ENCODE assay signal across 8 mouse cellular contexts in genomic region chr2:153013724-153014515, GRCm38 (mm10). TPM values are rescaled to one million over a fixed set of nuclear protein-coding genes. Genes with fewer than 3 reads are reported as not detected.
DNase-seq lines count a peak whose midpoint lies in the region; ATAC-seq lines count a peak whose summit lies in the region.

No protein-coding gene starts in this region.

- peaks cover 4% of the 10 kb centered on the region; the same call in 1 of the 2 replicates for H3K4me1 ChIP-seq in neural tube, embryonic 11.5 days (ENCODE audit: control insufficient read depth, insufficient read depth, low read length)
- H3K4me1 ChIP-seq in hindbrain, embryonic 11.5 days (replicated peaks; ENCODE audit: control insufficient read depth, insufficient read depth, low read length), result no peaks in the 10 kb centered on the region
- peaks cover 10% of the 10 kb centered on the region for H3K4me1 ChIP-seq in midbrain, embryonic 14.5 days (ENCODE audit: control insufficient read depth, insufficient read depth, low read length)

- 94% methylated on average over 11 of the region's 11 CpGs for WGBS in neural tube, embryonic 11.5 days
- 95% methylated on average over 11 of the region's 11 CpGs for WGBS in hindbrain, embryonic 11.5 days
- 94% methylated on average over 11 of the region's 11 CpGs for WGBS in midbrain, embryonic 14.5 days

- peaks cover 3% of the 10 kb centered on the region; the same call in 1 of the 2 replicates for H3K36me3 ChIP-seq in neural tube, embryonic 11.5 days (ENCODE audit: control insufficient read depth, insufficient read depth, low read length)
- H3K36me3 ChIP-seq in hindbrain, embryonic 11.5 days (ENCODE audit: control insufficient read depth, insufficient read depth, low read length), result peaks cover 10% of the 10 kb centered on the region; the same call in 1 of the 2 replicates
- peaks cover 39% of the 10 kb centered on the region for H3K36me3 ChIP-seq in midbrain, embryonic 14.5 days (ENCODE audit: control insufficient read depth, insufficient read depth, low read length)

- peak overlapping the region; percentile 91 for H3K4me2 ChIP-seq in neural tube, embryonic 11.5 days (ENCODE audit: low read depth)
- peak overlapping the region; percentile 85 for H3K4me2 ChIP-seq in hindbrain, embryonic 11.5 days (replicated peaks; ENCODE audit: low read depth, low read length)
- peak overlapping the region; percentile 91 for H3K4me2 ChIP-seq in midbrain, embryonic 14.5 days (ENCODE audit: low read length)

- ATAC-seq in neural tube, embryonic 11.5 days (ENCODE audit: insufficient read depth, low FRiP score, low TSS enrichment), result no peak
- ATAC-seq in hindbrain, embryonic 11.5 days (ENCODE audit: low FRiP score), result no peak
- ATAC-seq in midbrain, embryonic 14.5 days (ENCODE audit: low FRiP score, low TSS enrichment), result no peak

- peak overlapping the region; percentile 73; the same call in 1 of the 2 replicates for H3K9ac ChIP-seq in neural tube, embryonic 11.5 days (ENCODE audit: low read length)
- peak overlapping the region; percentile 84; the same call in 1 of the 2 replicates for H3K9ac ChIP-seq in hindbrain, embryonic 11.5 days (ENCODE audit: low read depth, low read length)
- no peak overlapping the region for H3K9ac ChIP-seq in midbrain, embryonic 14.5 days (replicated peaks; ENCODE audit: low read length)

- H3K27ac ChIP-seq in neural tube, embryonic 11.5 days (ENCODE audit: low read depth, low read length), result no peak overlapping the region
- no peak overlapping the region for H3K27ac ChIP-seq in hindbrain, embryonic 11.5 days (ENCODE audit: low read depth, low read length)
- no peak overlapping the region for H3K27ac ChIP-seq in midbrain, embryonic 14.5 days (replicated peaks; ENCODE audit: low read depth, low read length)

- peak overlapping the region; percentile 89; the same call in 1 of the 2 replicates for H3K4me3 ChIP-seq in neural tube, embryonic 11.5 days (ENCODE audit: low read depth, low read length)
- H3K4me3 ChIP-seq in hindbrain, embryonic 11.5 days (ENCODE audit: low read depth, low read length), result peak overlapping the region; percentile 90
- H3K4me3 ChIP-seq in midbrain, embryonic 14.5 days (replicated peaks; ENCODE audit: low read depth, low read length), result peak overlapping the region; percentile 64

- H3K9me3 ChIP-seq in neural tube, embryonic 11.5 days (ENCODE audit: control insufficient read depth, low read length), result no peaks in the 10 kb centered on the region
- no peaks in the 10 kb centered on the region for H3K9me3 ChIP-seq in hindbrain, embryonic 11.5 days (ENCODE audit: control insufficient read depth, low read length)
- no peaks in the 10 kb centered on the region for H3K9me3 ChIP-seq in midbrain, embryonic 14.5 days (ENCODE audit: control insufficient read depth, low read length)

- peak; percentile 37 to 63 for DNase-seq in frontal cortex, adult 2 months (ENCODE audit: extremely low spot score in 1 of 2, low spot score in 1 of 2)
- DNase-seq in frontal cortex, postnatal 10 days (ENCODE audit: low spot score in 2 of 2), result no peak
- no peak for DNase-seq in neural tube, embryonic 11.5 days (ENCODE audit: low spot score)
- no peak for DNase-seq in neural tube, embryonic 10.5 days (ENCODE audit: extremely low spot score, low spot score)
- no peak for DNase-seq in hindbrain, embryonic 11.5 days (ENCODE audit: low spot score)
- DNase-seq in midbrain, embryonic 14.5 days, result no peak
- DNase-seq in spleen, adult 18-20 months, result no peak
- no peak for DNase-seq in embryo, embryonic 9.5 days (ENCODE audit: extremely low spot score)

- no peaks in the 10 kb centered on the region for H3K27me3 ChIP-seq in neural tube, embryonic 11.5 days (ENCODE audit: control insufficient read depth, insufficient read depth, low read length)
- no peaks in the 10 kb centered on the region for H3K27me3 ChIP-seq in hindbrain, embryonic 11.5 days (ENCODE audit: control insufficient read depth, insufficient read depth, low read length)
- no peaks in the 10 kb centered on the region for H3K27me3 ChIP-seq in midbrain, embryonic 14.5 days (ENCODE audit: control insufficient read depth, insufficient read depth, low read length)

RNA-seq across cellular contexts. Expression of gene Pdrg1, which starts 1.3 kb away (rescaled TPM):
- polyA plus RNA-seq in frontal cortex, adult 2 months (2012; rRNA removed), result 86.3 and 86.6 TPM in 2 replicates
- 84.9 and 102 TPM in 2 replicates for polyA plus RNA-seq in neural tube, embryonic 11.5 days (2014; fragmentation: Nextera tagmentation; extraction: Ambion mirVana)
- polyA plus RNA-seq in hindbrain, embryonic 11.5 days (2014; fragmentation: Nextera tagmentation; extraction: Ambion mirVana), result 71.1 and 96.5 TPM in 2 replicates
- 117 and 177 TPM in 2 replicates for polyA plus RNA-seq in midbrain, embryonic 14.5 days (2014; fragmentation: Nextera tagmentation; extraction: Ambion mirVana)

RNA-seq across cellular contexts. Expression of gene Xkr7, which starts 17.7 kb away (rescaled TPM):
- 1.5 and 1.8 TPM in 2 replicates for polyA plus RNA-seq in frontal cortex, adult 2 months (2012; rRNA removed)
- 0.59 and 0.99 TPM in 2 replicates for polyA plus RNA-seq in neural tube, embryonic 11.5 days (2014; fragmentation: Nextera tagmentation; extraction: Ambion mirVana)
- polyA plus RNA-seq in hindbrain, embryonic 11.5 days (2014; fragmentation: Nextera tagmentation; extraction: Ambion mirVana), result 0.45 and 0.81 TPM in 2 replicates
- 1.0 and 2.1 TPM in 2 replicates for polyA plus RNA-seq in midbrain, embryonic 14.5 days (2014; fragmentation: Nextera tagmentation; extraction: Ambion mirVana)

RNA-seq across cellular contexts. Expression of gene Ttll9, which starts 51.6 kb away (rescaled TPM):
- 1.6 and 1.9 TPM in 2 replicates for polyA plus RNA-seq in frontal cortex, adult 2 months (2012; rRNA removed)
- polyA plus RNA-seq in neural tube, embryonic 11.5 days (2014; fragmentation: Nextera tagmentation; extraction: Ambion mirVana), result 1.6 and 1.7 TPM in 2 replicates
- polyA plus RNA-seq in hindbrain, embryonic 11.5 days (2014; fragmentation: Nextera tagmentation; extraction: Ambion mirVana), result 1.4 and 1.7 TPM in 2 replicates
- 5.3 and 7.1 TPM in 2 replicates for polyA plus RNA-seq in midbrain, embryonic 14.5 days (2014; fragmentation: Nextera tagmentation; extraction: Ambion mirVana)

RNA-seq across cellular contexts. Expression of gene Ccm2l, which starts 51.8 kb away (rescaled TPM):
- 12.2 and 16.4 TPM in 2 replicates for polyA plus RNA-seq in frontal cortex, adult 2 months (2012; rRNA removed)
- polyA plus RNA-seq in neural tube, embryonic 11.5 days (2014; fragmentation: Nextera tagmentation; extraction: Ambion mirVana), result 1.4 and 1.5 TPM in 2 replicates
- polyA plus RNA-seq in hindbrain, embryonic 11.5 days (2014; fragmentation: Nextera tagmentation; extraction: Ambion mirVana), result 2.1 and 2.2 TPM in 2 replicates
- polyA plus RNA-seq in midbrain, embryonic 14.5 days (2014; fragmentation: Nextera tagmentation; extraction: Ambion mirVana), result 1.5 and 2.0 TPM in 2 replicates

Comparison
In these comparisons a context has a peak if more than half of its experiments do, and no peak if none do; other contexts are left out.
1. DNase-seq: peak in frontal cortex, adult 2 months (2 of 2); none in frontal cortex, postnatal 10 days (0 of 2), neural tube, embryonic 11.5 days (single experiment), neural tube, embryonic 10.5 days (single experiment), hindbrain, embryonic 11.5 days (single experiment), midbrain, embryonic 14.5 days (single experiment), spleen, adult 18-20 months (0 of 2) and embryo, embryonic 9.5 days (single experiment).
2. Peak in every context shown above with its lines, with median percentiles within 50 percentile points of each other: H3K4me2 ChIP-seq and H3K4me3 ChIP-seq.